Mouse (Mus musculus) heart, postnatal 0 days (tissue): ENCODE measurements around the gene Clba1. TPM values are rescaled to one million over a fixed set of nuclear protein-coding genes. Genes with fewer than 3 reads are reported as not detected.

Source experiments
- ATAC-seq: fragments of 200-750 bp; cut with Nextera tagmentation; 2 replicates; pipeline ENCODE4 v1.8.0; 2017; ENCODE audit warnings: low read depth, moderate number of reproducible peaks, moderate library complexity; ENCODE audit not compliant: insufficient read depth
- DNase-seq: peaks from one replicate; pipeline ENCODE4 v3.0.0-alpha.2; 2016; ENCODE audit warnings: low spot score
- H3K27ac ChIP-seq: fragments of 300-500 bp; sonication (generic); 2 replicates; pipeline ENCODE4 v1.5.1; 2014; ENCODE audit warnings: low read depth, mild to moderate bottlenecking
- H3K27me3 ChIP-seq: fragments of 300-500 bp; sonication (generic); 2 replicates; pipeline ENCODE4 v1.6.1; 2014; ENCODE audit warnings: low read length, mixed read lengths; ENCODE audit not compliant: control insufficient read depth, insufficient read depth
- H3K36me3 ChIP-seq: fragments of 300-500 bp; sonication (generic); replicated peaks from 2 replicates; pipeline ENCODE4 v1.6.1; 2014; ENCODE audit warnings: low read length, mixed read lengths; ENCODE audit not compliant: control insufficient read depth, insufficient read depth
- H3K4me1 ChIP-seq: fragments of 300-500 bp; sonication (generic); 2 replicates; pipeline ENCODE4 v1.6.1; 2014; ENCODE audit warnings: antibody characterized with exemption; ENCODE audit not compliant: control insufficient read depth, insufficient read depth
- H3K4me2 ChIP-seq: fragments of 300-500 bp; sonication (generic); 2 replicates; pipeline ENCODE4 v1.6.1; 2014; ENCODE audit warnings: low read depth, mild to moderate bottlenecking, low read length, moderate library complexity
- H3K4me3 ChIP-seq: fragments of 300-500 bp; sonication (generic); 2 replicates; pipeline ENCODE4 v1.5.1; 2014; ENCODE audit warnings: low read depth, low read length
- H3K9ac ChIP-seq: fragments of 300-500 bp; sonication (generic); replicated peaks from 2 replicates; pipeline ENCODE4 v1.6.1; 2014; ENCODE audit warnings: low read depth, low read length, mixed read lengths
- H3K9me3 ChIP-seq: fragments of 300-500 bp; sonication (generic); replicated peaks from 2 replicates; pipeline ENCODE4 v1.6.1; 2016; ENCODE audit warnings: low read length; ENCODE audit not compliant: control insufficient read depth
- CTCF ChIP-seq: IDR thresholded peaks from 2 replicates; pipeline ENCODE4 v1.5.1; 2016; ENCODE audit warnings: antibody characterized with exemption, control low read depth, low read depth
- EP300 ChIP-seq: IDR thresholded peaks from 2 replicates; pipeline ENCODE4 v1.6.1; 2016; ENCODE audit warnings: antibody characterized with exemption, low read depth
- WGBS: fragments of 180-500 bp; shearing (Covaris S2); extraction: QIAGEN DNeasy Blood & Tissue Kit; methylation state at CpG from one replicate; pipeline ENCODE4 v1.1.7; 2014; 5-methylcytosine and 5-hydroxymethylcytosine counted together
- polyA plus RNA-seq: library from polyadenylated mRNA; unstranded; fragments of >200 nt; fragmentation: Nextera tagmentation; extraction: Ambion mirVana; gene quantifications from 2 replicates; pipeline ENCODE4 v1.2.1, GENCODE M21; 2015
- total RNA-seq: library from RNA; depleted of rRNA; stranded (reverse); fragments of >200 nt; gene quantifications from 2 replicates; pipeline ENCODE4 v1.2.3, GENCODE M21; 2014; ENCODE audit warnings: low replicate concordance; rRNA removed

Clba1 gene
- total RNA-seq (7.1 and 9.4 TPM in 2 replicates), polyA plus RNA-seq (6.7 and 8.2 TPM in 2 replicates)

DNA sequence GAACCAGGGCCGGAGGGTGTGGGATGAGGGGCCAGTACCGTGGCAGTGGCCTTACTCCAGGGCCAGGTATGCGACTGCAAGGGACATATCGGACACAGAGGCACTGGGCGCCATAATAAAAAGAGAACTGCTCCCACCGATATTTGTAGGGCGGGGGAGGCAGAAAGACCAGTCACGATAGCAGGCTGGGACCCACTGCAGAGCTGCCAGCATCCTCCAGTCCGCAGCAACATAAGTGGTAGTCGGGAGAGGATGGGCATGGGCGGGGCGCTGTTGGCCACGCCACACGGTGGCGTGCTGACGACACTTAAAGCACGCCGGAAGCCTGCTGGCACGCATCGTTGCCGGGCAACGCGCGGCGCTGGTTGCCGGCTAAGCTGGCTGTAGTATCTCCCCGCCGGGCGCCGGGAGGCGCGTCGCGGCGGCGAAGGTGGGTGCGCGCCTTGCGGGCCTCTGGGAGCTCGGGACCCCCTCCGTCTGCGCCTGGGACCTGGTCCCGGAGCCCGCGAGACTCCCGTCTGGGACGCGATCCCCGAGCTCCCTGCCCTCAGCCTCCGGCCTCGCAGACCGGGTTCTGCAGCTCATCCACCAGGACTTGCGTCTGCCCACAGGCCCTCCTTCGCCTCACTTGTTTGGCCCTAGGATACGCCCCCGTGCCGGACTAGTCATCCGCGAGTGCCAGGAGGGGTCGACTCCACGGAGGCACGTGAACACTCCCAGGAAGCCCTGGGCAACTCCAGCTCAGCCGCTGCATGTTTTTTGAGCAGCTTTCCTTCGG, at the start of gene Clba1:
TSS of gene Clba1 (plus strand) at position 351 of the 778 bp plus-strand sequence.
- Histone ChIP-seq H3K9me3 (no peaks in the 10 kb centered on the region), H3K9ac (peak within 1 kb of the TSS; percentile 57), H3K4me1 (peaks cover 26% of the 10 kb centered on the region), H3K27ac (peak within 1 kb of the TSS; percentile 21), H3K27me3 (no peaks in the 10 kb centered on the region), H3K4me3 (peak within 1 kb of the TSS; percentile 58), H3K36me3 (0 out of 2 replicates have a peak, but pooled peaks cover 2% of the 10 kb centered on the region), H3K4me2 (peak within 1 kb of the TSS; percentile 83)
- WGBS, result 1% methylated on average over 56 of the region's 64 CpGs
- DNase-seq (peak; percentile 89), ATAC-seq (peak; percentile 85)
- peak; percentile 46 for TF ChIP-seq CTCF
- TF ChIP-seq EP300, result no peak

DNA sequence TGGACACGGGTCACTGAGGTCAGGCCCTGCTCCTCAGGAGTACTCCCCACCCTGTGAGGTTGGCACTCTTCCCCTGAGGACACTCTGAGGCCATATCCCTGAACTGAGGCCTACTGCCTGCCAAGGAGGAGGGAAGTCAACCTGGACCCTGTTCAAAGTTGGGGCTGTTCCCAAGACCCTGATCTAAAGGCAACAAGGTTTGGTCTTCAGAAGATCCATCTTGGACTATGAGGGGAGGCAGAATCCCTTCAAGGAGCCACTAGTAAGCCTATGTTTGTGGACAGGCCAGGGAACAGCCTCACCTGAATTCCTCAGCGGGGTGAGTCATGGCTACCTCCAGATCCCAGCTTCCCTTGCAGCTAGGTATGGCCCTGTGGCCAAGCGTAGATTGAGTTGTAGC, 49.3 kb upstream of the Clba1 start:
- peaks cover 3% of the 10 kb centered on the region; the same call in 1 of the 2 replicates for H3K9me3 ChIP-seq
- ATAC-seq (no peak), DNase-seq (no peak)
- H3K27me3 ChIP-seq, result no peaks in the 10 kb centered on the region
- H3K4me3 ChIP-seq, result no peak overlapping the region
- no peak overlapping the region for H3K9ac ChIP-seq
- no peak overlapping the region for H3K4me2 ChIP-seq
- H3K27ac ChIP-seq, result no peak overlapping the region
- WGBS, result 78% methylated on average over 3 of the region's 3 CpGs
- no peak for TF ChIP-seq EP300
- no peaks in the 10 kb centered on the region for H3K36me3 ChIP-seq
- no peaks in the 10 kb centered on the region for H3K4me1 ChIP-seq

DNA sequence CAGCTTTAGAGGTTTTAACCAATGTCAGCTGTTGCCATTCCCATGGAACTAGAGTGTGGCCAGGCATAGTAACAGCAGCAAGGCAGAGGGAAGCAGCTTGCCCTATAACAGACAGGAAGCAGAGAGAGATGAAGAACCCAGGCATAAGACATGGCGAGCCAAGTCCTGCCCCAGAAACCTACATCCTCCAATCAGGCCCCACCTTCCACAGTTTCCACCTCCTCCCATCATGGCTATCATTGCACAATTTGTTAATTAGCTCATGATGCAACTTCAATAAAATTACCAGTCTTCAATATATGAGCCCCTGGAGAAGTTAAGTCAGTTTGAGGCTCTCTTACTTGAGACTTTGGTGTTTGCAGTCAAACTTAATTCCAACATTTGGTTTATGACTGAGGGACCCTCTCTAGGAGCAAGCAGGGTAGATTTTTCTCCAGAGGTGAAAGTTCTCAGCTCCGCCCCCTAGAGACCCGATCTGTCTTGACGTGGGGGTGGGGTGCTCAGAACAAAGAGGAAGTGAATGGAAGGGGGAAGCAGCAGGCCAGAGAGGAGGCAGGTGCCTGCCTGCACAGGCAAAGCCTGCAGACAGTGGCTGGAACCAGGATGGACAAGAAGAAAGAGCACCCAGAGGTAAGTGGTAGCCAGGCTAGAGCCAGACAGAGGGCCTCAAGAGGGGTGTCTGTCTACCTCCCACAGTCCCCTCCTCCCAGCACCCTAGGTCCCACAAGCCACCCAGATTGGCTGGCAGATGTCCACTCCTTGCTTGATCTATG, 48.4 kb upstream of the Clba1 start, which contains the start of gene Pld4:
TSS of gene Pld4 (plus strand) at position 502 of the 773 bp plus-strand sequence.
- no peaks in the 10 kb centered on the region for H3K4me1 ChIP-seq
- H3K36me3 ChIP-seq, result no peaks in the 10 kb centered on the region
- H3K4me3 ChIP-seq, result no peak within 1 kb of the TSS
- H3K4me2 ChIP-seq, result no peak within 1 kb of the TSS
- no peak for DNase-seq
- H3K27me3 ChIP-seq, result no peaks in the 10 kb centered on the region
- H3K9ac ChIP-seq, result 0 out of 2 replicates have a peak within 1 kb of the TSS, but pooled peaks have one; percentile 10
- 42% methylated on average over 4 of the region's 4 CpGs for WGBS
- no peak for ATAC-seq
- no peak for TF ChIP-seq EP300
- no peak for TF ChIP-seq CTCF
- peaks cover 3% of the 10 kb centered on the region; the same call in 1 of the 2 replicates for H3K9me3 ChIP-seq
- H3K27ac ChIP-seq, result no peak within 1 kb of the TSS

DNA sequence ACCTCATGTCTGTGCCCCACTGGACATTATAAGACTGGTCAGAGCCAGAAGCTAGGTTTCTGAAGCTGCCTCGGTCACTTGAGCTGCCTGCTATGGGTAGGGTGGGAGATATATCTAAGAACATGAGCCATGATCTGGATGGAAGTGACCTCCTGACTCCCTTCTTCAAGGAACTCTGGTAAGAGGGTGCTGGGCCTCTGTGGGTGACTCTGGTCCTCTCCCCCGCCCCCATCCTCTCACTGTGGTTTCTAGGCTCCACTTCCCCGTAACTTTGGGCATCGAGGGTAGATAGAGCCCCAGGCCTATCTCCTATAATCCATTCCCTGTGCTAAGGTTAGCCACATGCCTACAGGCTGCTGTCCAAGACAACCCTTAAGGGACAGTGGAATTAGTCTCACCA, 47.3 kb upstream of the Clba1 start:
- Histone ChIP-seq H3K36me3 (no peaks in the 10 kb centered on the region), H3K9me3 (peaks cover 3% of the 10 kb centered on the region; the same call in 1 of the 2 replicates), H3K9ac (0 out of 2 replicates have a peak overlapping the region, but pooled peaks have one; percentile 10), H3K27me3 (no peaks in the 10 kb centered on the region), H3K27ac (no peak overlapping the region), H3K4me1 (no peaks in the 10 kb centered on the region), H3K4me2 (no peak overlapping the region), H3K4me3 (no peak overlapping the region)
- WGBS, result 74% methylated on average over 4 of the region's 4 CpGs
- TF ChIP-seq CTCF (no peak), EP300 (no peak)
- ATAC-seq (no peak), DNase-seq (no peak)

DNA sequence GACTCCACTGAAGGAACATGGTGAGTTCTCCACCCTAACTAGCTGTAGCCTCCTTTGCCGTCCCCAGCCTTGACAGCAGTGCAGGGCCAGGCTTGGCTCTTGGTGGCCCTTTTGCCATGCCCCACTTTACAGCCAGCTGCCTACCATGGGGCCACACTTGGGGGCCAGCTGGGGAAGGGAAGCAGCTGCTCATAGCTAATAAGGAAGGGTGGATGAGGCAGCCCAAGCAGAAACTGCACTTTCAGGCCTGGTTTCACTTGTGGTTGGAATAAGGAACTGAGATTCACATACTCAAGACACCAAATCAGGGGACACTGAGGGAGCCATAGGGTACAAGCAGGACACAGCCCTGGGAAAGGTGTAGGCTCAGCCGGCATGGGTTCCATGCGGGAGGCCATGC, 46.7 kb upstream of the Clba1 start:
- Histone ChIP-seq H3K9ac (no peak overlapping the region), H3K9me3 (no peaks in the 10 kb centered on the region), H3K27ac (no peak overlapping the region), H3K36me3 (no peaks in the 10 kb centered on the region), H3K4me3 (no peak overlapping the region), H3K4me1 (no peaks in the 10 kb centered on the region), H3K27me3 (no peaks in the 10 kb centered on the region), H3K4me2 (no peak overlapping the region)
- ATAC-seq (no peak), DNase-seq (no peak)
- WGBS, result 85% methylated on average over 3 of the region's 3 CpGs
- TF ChIP-seq CTCF (no peak), EP300 (no peak)
